Mouse (Mus musculus) bone marrow macrophage, adult 2 months (primary cell): ENCODE results near the gene Stfa1. TPM values are rescaled to one million over a fixed set of nuclear protein-coding genes. Genes with fewer than 3 reads are reported as not detected.
"Not testable (repeated sequence)": the region's sequence is repeated elsewhere in the genome, so short reads cannot be mapped to it uniquely, and the experiment has no call there.

ENCODE experiments used
- H3K27ac ChIP-seq: 2 replicates; pipeline ENCODE4 v1.5.1; 2012; ENCODE audit warnings: low read depth, low read length; ENCODE audit not compliant: insufficient read depth
- H3K4me1 ChIP-seq: 2 replicates; pipeline ENCODE4 v1.6.1; 2012; ENCODE audit warnings: low read length; ENCODE audit not compliant: control insufficient read depth, insufficient read depth
- H3K4me3 ChIP-seq: 2 replicates; pipeline ENCODE4 v1.5.1; 2012; ENCODE audit warnings: mild to moderate bottlenecking, low read length, moderate library complexity; ENCODE audit not compliant: insufficient read depth
- CTCF ChIP-seq: IDR thresholded peaks from 2 replicates; pipeline ENCODE4 v1.5.1; 2012; ENCODE audit warnings: low read depth, mild to moderate bottlenecking, low read length, moderate library complexity
- POLR2A ChIP-seq: IDR thresholded peaks from 2 replicates; pipeline ENCODE4 v1.6.1; 2012; ENCODE audit warnings: mild to moderate bottlenecking, low read depth, low read length, borderline replicate concordance
- polyA plus RNA-seq: library from polyadenylated mRNA; stranded (reverse); fragments of >200 nt; gene quantifications from 2 replicates; pipeline ENCODE4 v1.2.4, GENCODE M21; 2012; ENCODE audit not compliant: missing spikeins, insufficient read depth, insufficient read length

Gene Stfa1
- polyA plus RNA-seq = not detected in 2 replicates

GRCm38 (mm10) chr16:36276796-36277195, at the start of gene Stfa1:
TSS of gene Stfa1 (plus strand) at chr16:36276951.
- H3K4me3 ChIP-seq, H3K27ac ChIP-seq, H3K4me1 ChIP-seq: not testable (repeated sequence)

- not testable (repeated sequence) for H3K4me3 ChIP-seq, H3K4me1 ChIP-seq, H3K27ac ChIP-seq
These were observed 16.2 kb upstream of the Stfa1 start for GRCm38 (mm10) chr16:36260585-36260984.

GRCm38 (mm10) chr16:36289140-36289539, 12.4 kb downstream of the Stfa1 start:
- Histone ChIP-seq H3K4me3 (no peak overlapping the region), H3K27ac (no peak overlapping the region), H3K4me1 (no peaks in the 10 kb centered on the region)
- TF ChIP-seq CTCF (no peak), POLR2A (no peak)

GRCm38 (mm10) chr16:36307631-36308030, 30.9 kb downstream of the Stfa1 start:
- TF ChIP-seq POLR2A = no peak
- H3K27ac ChIP-seq = no peak overlapping the region
- no peak overlapping the region for H3K4me3 ChIP-seq
- H3K4me1 ChIP-seq = no peaks in the 10 kb centered on the region

GRCm38 (mm10) chr16:36316111-36316510, 39.4 kb downstream of the Stfa1 start:
- not testable (repeated sequence) for H3K4me1 ChIP-seq, H3K4me3 ChIP-seq, H3K27ac ChIP-seq

GRCm38 (mm10) chr16:36319286-36319685, 42.5 kb downstream of the Stfa1 start:
- TF ChIP-seq POLR2A (no peak), CTCF (no peak)
- Histone ChIP-seq H3K4me1 (no peaks in the 10 kb centered on the region), H3K4me3 (no peak overlapping the region), H3K27ac (no peak overlapping the region)

- Histone ChIP-seq H3K27ac (no peak within 1 kb of the TSS), H3K4me3 (no peak within 1 kb of the TSS), H3K4me1 (no peaks in the 10 kb centered on the region)
- no peak for TF ChIP-seq CTCF
- no peak for TF ChIP-seq POLR2A
These were observed 57.5 kb downstream of the Stfa1 start, which contains the start of gene BC117090 for GRCm38 (mm10) chr16:36334232-36334631. TSS of gene BC117090 (minus strand) at chr16:36334332.

Other genes with a start within 250 kb of the Stfa1 start
- gene Wdr5b, start 235.8 kb upstream of the Stfa1 start, polyA plus RNA-seq = 5.5 and 6.9 TPM in 2 replicates
- 49.2 and 57.1 TPM in 2 replicates for gene Fam162a, start 205.4 kb upstream of the Stfa1 start, polyA plus RNA-seq
- gene Ccdc58, start 205.3 kb upstream of the Stfa1 start, polyA plus RNA-seq = 19.6 and 33.8 TPM in 2 replicates
- not detected in 2 replicates for gene Csta1, start 145.7 kb upstream of the Stfa1 start, polyA plus RNA-seq
- gene Stfa2l1, start 120.1 kb upstream of the Stfa1 start, polyA plus RNA-seq = not detected in 2 replicates
- gene Gm5483, start 92.7 kb upstream of the Stfa1 start, polyA plus RNA-seq = 0.43 TPM in 1 of 2 replicates, not detected in the other
- gene Gm5416, start 66.5 kb upstream of the Stfa1 start, polyA plus RNA-seq = not detected in 2 replicates
- gene 2010005H15Rik, start 55.5 kb upstream of the Stfa1 start, polyA plus RNA-seq = not detected in 2 replicates
- not detected in 2 replicates for gene BC117090, start 57.4 kb downstream of the Stfa1 start, polyA plus RNA-seq
- gene BC100530, start 90.8 kb downstream of the Stfa1 start, polyA plus RNA-seq = not detected in 2 replicates
- gene Stfa2, start 131.5 kb downstream of the Stfa1 start, polyA plus RNA-seq = not detected in 2 replicates
- not detected in 2 replicates for gene Stfa3, start 178.4 kb downstream of the Stfa1 start, polyA plus RNA-seq